Mouse (Mus musculus) kidney, postnatal 0 days (tissue): Measurements from ENCODE around the gene Tbk1. TPM values are rescaled to one million over a fixed set of nuclear protein-coding genes. Genes with fewer than 3 reads are reported as not detected.

Experiments used
- ATAC-seq: fragments of 200-750 bp; cut with Nextera tagmentation; replicated peaks from 2 replicates; pipeline ENCODE4 v1.8.0; 2017; ENCODE audit warnings: low read depth, moderate number of reproducible peaks, moderate TSS enrichment, moderate library complexity; ENCODE audit not compliant: low FRiP score
- DNase-seq: peaks from one replicate; pipeline ENCODE4 v3.0.0-alpha.2; 2016; ENCODE audit warnings: low spot score
- H3K27ac ChIP-seq: fragments of 300-500 bp; sonication (generic); 2 replicates; pipeline ENCODE4 v1.5.1; 2014; ENCODE audit warnings: mild to moderate bottlenecking
- H3K27me3 ChIP-seq: fragments of 300-500 bp; sonication (generic); 2 replicates; pipeline ENCODE4 v1.6.1; 2014; ENCODE audit warnings: low read length, mixed read lengths; ENCODE audit not compliant: insufficient read depth
- H3K36me3 ChIP-seq: fragments of 300-500 bp; sonication (generic); 2 replicates; pipeline ENCODE4 v1.6.1; 2014; ENCODE audit warnings: low read length, mixed read lengths; ENCODE audit not compliant: insufficient read depth
- H3K4me1 ChIP-seq: fragments of 300-500 bp; sonication (generic); replicated peaks from 2 replicates; pipeline ENCODE4 v1.6.1; 2014; ENCODE audit warnings: antibody characterized with exemption, low read length, mixed read lengths; ENCODE audit not compliant: insufficient read depth
- H3K4me2 ChIP-seq: fragments of 300-500 bp; sonication (generic); 2 replicates; pipeline ENCODE4 v1.6.1; 2014; ENCODE audit warnings: mild to moderate bottlenecking, low read length, moderate library complexity, mixed read lengths
- H3K4me3 ChIP-seq: fragments of 300-500 bp; sonication (generic); replicated peaks from 2 replicates; pipeline ENCODE4 v1.5.1; 2014; ENCODE audit warnings: low read depth, low read length
- H3K9ac ChIP-seq: fragments of 300-500 bp; sonication (generic); 2 replicates; pipeline ENCODE4 v1.6.1; 2014; ENCODE audit warnings: low read depth, low read length
- H3K9me3 ChIP-seq: fragments of 300-500 bp; sonication (generic); replicated peaks from 2 replicates; pipeline ENCODE4 v1.6.1; 2016; ENCODE audit warnings: low read length, inconsistent platforms, mixed read lengths
- CTCF ChIP-seq: IDR thresholded peaks from 2 replicates; pipeline ENCODE4 v1.5.1; 2016; ENCODE audit warnings: antibody characterized with exemption, low read depth, mild to moderate bottlenecking, moderate library complexity
- WGBS: fragments of 180-500 bp; shearing (Covaris S2); extraction: QIAGEN DNeasy Blood & Tissue Kit; methylation state at CpG from one replicate; pipeline ENCODE4 v1.1.7; 2014; 5-methylcytosine and 5-hydroxymethylcytosine counted together
- polyA plus RNA-seq: library from polyadenylated mRNA; unstranded; fragments of >200 nt; fragmentation: Nextera tagmentation; extraction: Ambion mirVana; gene quantifications from 2 replicates; pipeline ENCODE4 v1.2.1, GENCODE M21; 2015

Tbk1 gene
- polyA plus RNA-seq, 1 experiment from 2014 or later = 26.5 TPM

DNA sequence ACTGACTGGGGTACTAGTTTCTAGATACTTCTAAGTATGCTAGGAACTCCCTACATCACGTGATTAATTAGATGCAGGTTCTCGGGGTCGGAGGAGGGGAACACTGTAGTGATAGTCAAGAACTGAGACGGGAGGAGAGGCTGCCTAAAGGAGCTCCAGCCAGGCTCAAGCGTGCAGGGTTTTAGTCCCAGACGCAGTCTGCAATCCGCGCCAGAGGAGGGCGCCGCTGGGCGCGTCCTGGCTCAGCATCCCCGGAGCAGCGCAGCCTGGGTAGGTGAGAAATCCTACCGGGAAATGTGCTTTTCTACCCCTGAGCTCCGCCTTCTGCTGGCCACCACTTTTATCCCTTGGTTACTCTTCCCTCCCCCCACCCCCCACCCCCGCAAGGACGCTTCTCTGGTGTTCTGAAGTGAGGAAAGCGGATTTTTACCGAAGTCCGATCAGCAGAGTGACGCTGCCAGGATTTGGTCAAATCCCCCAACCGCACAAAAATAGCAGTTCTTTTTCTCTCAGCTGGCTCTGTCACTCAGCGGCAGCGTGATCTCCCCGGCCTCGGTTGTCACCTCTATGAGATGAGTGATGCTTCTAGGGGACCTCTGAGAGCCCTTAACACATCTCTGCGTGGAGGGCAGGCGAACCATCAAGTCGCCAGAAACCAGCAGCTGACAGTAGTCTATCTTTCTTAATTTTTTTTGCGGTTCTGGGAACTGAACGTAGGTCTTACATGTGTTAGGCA lies 53.3 kb downstream of the Tbk1 start:
- 11% methylated on average over 32 of the region's 32 CpGs for WGBS
- H3K4me3 ChIP-seq = peak overlapping the region; percentile 15; the same call in 1 of the 2 replicates
- peak; percentile 57; the same call in 1 of the 2 replicates for ATAC-seq

DNA sequence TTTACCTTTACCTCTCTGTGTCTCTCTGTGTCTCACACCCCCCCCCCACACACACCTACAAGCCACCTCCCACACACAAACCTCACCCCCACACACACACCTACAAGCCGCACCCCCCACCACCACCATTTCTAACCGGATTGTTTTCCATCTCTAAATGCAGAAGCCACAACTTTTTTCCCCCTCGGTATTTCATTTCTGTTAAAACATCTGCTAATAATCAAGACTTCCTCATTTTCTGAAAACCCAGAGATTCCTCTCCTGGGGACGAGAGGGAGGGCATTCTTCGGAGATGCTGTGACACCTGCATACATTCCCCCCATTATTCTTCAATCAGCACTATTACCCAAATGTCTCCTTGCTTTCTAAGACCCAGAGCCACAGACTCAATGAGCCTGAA lies 55.0 kb downstream of the Tbk1 start:
- 0 out of 2 replicates have a peak, but pooled peaks cover 3% of the 10 kb centered on the region for H3K27me3 ChIP-seq
- no peak overlapping the region for H3K4me3 ChIP-seq
- 70% methylated on average over 5 of the region's 5 CpGs for WGBS
- H3K4me1 ChIP-seq = no peaks in the 10 kb centered on the region
- H3K36me3 ChIP-seq = no peaks in the 10 kb centered on the region
- no peaks in the 10 kb centered on the region for H3K9me3 ChIP-seq
- no peak for TF ChIP-seq CTCF
- ATAC-seq (no peak), DNase-seq (no peak)
- H3K27ac ChIP-seq = no peak overlapping the region
- no peak overlapping the region for H3K4me2 ChIP-seq
- no peak overlapping the region for H3K9ac ChIP-seq

More for the DNA sequence above, 53.3 kb downstream of the Tbk1 start:
- H3K4me1 ChIP-seq = no peaks in the 10 kb centered on the region
- H3K9me3 ChIP-seq = no peaks in the 10 kb centered on the region
- 0 out of 2 replicates have a peak, but pooled peaks cover 3% of the 10 kb centered on the region for H3K27me3 ChIP-seq
- H3K36me3 ChIP-seq = no peaks in the 10 kb centered on the region
- peak; percentile 59 for TF ChIP-seq CTCF
- H3K4me2 ChIP-seq = peak overlapping the region; percentile 51
- peak; percentile 54 for DNase-seq
- no peak overlapping the region for H3K27ac ChIP-seq
- no peak overlapping the region for H3K9ac ChIP-seq

DNA sequence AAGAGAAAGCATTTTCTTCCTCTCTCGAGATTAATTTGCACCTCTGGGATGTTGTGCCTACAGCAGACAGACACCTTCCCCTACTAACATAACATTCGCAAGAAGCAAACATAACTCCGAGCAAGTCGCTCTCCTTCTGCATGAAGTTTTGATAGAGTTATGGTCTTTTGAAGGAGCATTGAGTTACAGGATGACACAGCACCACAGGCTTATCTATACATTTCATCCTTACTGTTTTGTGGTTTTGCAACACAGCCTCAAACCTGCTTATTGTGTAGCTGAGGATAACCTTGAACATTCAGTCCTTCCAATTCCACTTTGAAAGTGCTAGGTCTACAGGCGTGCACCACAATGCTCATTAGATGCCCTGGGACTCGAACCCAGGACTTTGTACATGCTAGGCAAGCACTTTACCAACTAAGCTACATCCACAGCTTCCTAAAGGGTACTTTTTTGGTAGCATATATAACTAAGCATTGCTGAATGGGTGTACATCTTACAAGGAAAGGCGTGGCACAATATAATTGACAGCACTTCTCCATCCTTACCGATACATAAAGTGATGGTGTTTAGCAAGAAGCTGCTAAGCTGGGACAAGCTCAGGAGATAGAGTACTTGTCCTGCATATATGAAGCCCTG lies 56.1 kb downstream of the Tbk1 start:
- H3K9me3 ChIP-seq = no peaks in the 10 kb centered on the region
- no peak overlapping the region for H3K4me2 ChIP-seq
- H3K4me1 ChIP-seq = no peaks in the 10 kb centered on the region
- 0 out of 2 replicates have a peak, but pooled peaks cover 3% of the 10 kb centered on the region for H3K27me3 ChIP-seq
- ATAC-seq = no peak
- H3K27ac ChIP-seq = no peak overlapping the region
- DNase-seq = no peak
- no peak for TF ChIP-seq CTCF
- H3K36me3 ChIP-seq = no peaks in the 10 kb centered on the region
- no peak overlapping the region for H3K4me3 ChIP-seq
- WGBS = 85% methylated on average over 8 of the region's 8 CpGs
- no peak overlapping the region for H3K9ac ChIP-seq

DNA sequence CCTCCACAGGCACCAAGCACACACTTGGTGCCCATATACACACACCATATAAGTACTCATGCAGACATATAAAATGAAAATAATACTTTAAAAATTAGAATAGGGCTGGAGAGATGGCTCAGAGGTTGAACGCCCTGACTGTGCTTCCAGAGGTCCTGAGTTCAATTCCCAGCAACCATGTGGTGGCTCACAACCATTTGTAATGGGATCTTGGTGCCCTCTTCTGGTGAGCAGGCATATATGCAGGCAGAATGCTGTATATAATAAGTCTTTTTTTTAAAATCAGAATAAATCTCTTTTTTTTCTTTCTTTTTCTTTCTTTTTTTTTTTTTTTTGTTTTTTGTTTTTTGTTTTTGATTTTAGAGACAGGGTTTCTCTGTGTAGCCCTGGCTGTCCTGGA lies 57.3 kb downstream of the Tbk1 start:
- 0 out of 2 replicates have a peak, but pooled peaks have one; percentile 23 for TF ChIP-seq CTCF
- 100% methylated on average over 1 of the region's 1 CpGs for WGBS
- no peaks in the 10 kb centered on the region for H3K36me3 ChIP-seq
- no peaks in the 10 kb centered on the region for H3K9me3 ChIP-seq
- ATAC-seq (no peak), DNase-seq (no peak)
- H3K4me1 ChIP-seq = no peaks in the 10 kb centered on the region
- H3K4me2 ChIP-seq = no peak overlapping the region
- no peak overlapping the region for H3K4me3 ChIP-seq
- H3K27ac ChIP-seq = no peak overlapping the region
- 0 out of 2 replicates have a peak, but pooled peaks cover 3% of the 10 kb centered on the region for H3K27me3 ChIP-seq
- H3K9ac ChIP-seq = no peak overlapping the region

DNA sequence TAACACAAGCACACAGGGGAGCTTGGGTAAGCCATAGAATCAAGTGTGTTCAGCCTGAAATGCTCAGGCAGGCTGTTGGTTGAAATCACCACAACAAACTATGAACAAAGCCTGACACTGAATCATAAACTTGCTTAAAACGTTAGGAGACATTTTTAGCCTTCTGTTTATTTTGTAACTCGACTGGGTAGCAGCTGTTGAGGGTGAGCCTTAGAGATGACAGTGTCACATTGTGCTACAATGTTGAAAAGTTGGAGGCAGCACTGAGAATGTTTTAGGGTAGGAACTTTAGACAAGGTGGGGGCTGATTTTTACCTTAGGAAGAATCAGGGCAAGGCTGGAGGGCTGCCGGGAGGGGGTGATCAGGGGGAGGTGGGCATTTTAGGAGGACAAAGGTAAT lies 58.1 kb downstream of the Tbk1 start:
- Histone ChIP-seq H3K4me2 (no peak overlapping the region), H3K9me3 (no peaks in the 10 kb centered on the region), H3K4me1 (no peaks in the 10 kb centered on the region), H3K9ac (no peak overlapping the region), H3K27me3 (0 out of 2 replicates have a peak, but pooled peaks cover 2% of the 10 kb centered on the region), H3K27ac (no peak overlapping the region), H3K4me3 (no peak overlapping the region), H3K36me3 (no peaks in the 10 kb centered on the region)
- 39% methylated on average over 3 of the region's 3 CpGs for WGBS
- no peak for TF ChIP-seq CTCF
- ATAC-seq (no peak), DNase-seq (no peak)

DNA sequence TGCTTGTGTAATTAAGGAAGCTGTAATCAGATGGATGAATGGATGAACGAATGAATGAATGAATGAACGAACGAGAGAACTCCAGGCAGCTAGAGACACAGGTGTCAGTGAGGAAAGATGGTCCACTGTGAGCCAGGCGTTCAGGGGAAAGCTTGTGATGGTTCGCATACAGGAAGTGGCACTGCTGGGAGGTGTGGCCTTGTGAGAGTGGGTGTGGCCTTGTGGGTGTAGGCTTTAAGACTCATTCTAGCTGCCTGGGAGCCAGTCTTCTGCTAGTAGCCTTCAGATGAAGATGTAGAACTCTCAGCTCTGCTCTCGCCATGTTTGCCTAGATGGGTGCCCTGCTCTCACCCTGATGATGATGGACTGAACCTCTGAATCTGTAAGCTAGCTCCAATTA lies 59.5 kb downstream of the Tbk1 start:
- Histone ChIP-seq H3K4me2 (no peak overlapping the region), H3K4me3 (no peak overlapping the region), H3K9ac (no peak overlapping the region), H3K27ac (no peak overlapping the region), H3K36me3 (no peaks in the 10 kb centered on the region), H3K27me3 (no peaks in the 10 kb centered on the region), H3K4me1 (no peaks in the 10 kb centered on the region), H3K9me3 (no peaks in the 10 kb centered on the region)
- no peak for ATAC-seq
- TF ChIP-seq CTCF = no peak
- WGBS = 84% methylated on average over 6 of the region's 6 CpGs
- no peak for DNase-seq
